Mouse (Mus musculus) adrenal gland, postnatal 4 days (tissue): ENCODE data around the gene Npepl1. TPM values are rescaled to one million over a fixed set of nuclear protein-coding genes. Genes with fewer than 3 reads are reported as not detected.

Experiments used
- DNase-seq, 2 experiments: peaks; one replicate each; pipeline ENCODE4 v3.0.0; 2021 to 2022; ENCODE audit warnings: low spot score in 2 of 2, mixed read lengths in 2 of 2
- long read RNA-seq, 2 experiments: library from polyadenylated mRNA; stranded (forward); transcript quantifications; one replicate each; pipeline ENCODE4 v2.0.0; 2021
- total RNA-seq, 2 experiments: library from RNA; stranded (reverse); gene quantifications; 2 replicates each; pipeline ENCODE4 v1.2.3; 2021

The Npepl1 gene
- total RNA-seq, result 10 to 100 TPM; 88.2 to 90.6 TPM
- long read RNA-seq, experiment 1, transcript Npepl1-201 (12 exons, 2,467 nt), result major isoform, 85 of 174 reads
- long read RNA-seq, experiment 1, partial matches to known transcripts, result 38 of 174 reads
- long read RNA-seq, experiment 1, other reads (novel, unspliced or antisense), result 51 of 174 reads
- long read RNA-seq, experiment 2, transcript Npepl1-201 (12 exons, 2,467 nt), result major isoform, 186 of 315 reads
- long read RNA-seq, experiment 2, partial matches to known transcripts, result 19 of 315 reads
- long read RNA-seq, experiment 2, other reads (novel, unspliced or antisense), result 107 of 315 reads

DNA sequence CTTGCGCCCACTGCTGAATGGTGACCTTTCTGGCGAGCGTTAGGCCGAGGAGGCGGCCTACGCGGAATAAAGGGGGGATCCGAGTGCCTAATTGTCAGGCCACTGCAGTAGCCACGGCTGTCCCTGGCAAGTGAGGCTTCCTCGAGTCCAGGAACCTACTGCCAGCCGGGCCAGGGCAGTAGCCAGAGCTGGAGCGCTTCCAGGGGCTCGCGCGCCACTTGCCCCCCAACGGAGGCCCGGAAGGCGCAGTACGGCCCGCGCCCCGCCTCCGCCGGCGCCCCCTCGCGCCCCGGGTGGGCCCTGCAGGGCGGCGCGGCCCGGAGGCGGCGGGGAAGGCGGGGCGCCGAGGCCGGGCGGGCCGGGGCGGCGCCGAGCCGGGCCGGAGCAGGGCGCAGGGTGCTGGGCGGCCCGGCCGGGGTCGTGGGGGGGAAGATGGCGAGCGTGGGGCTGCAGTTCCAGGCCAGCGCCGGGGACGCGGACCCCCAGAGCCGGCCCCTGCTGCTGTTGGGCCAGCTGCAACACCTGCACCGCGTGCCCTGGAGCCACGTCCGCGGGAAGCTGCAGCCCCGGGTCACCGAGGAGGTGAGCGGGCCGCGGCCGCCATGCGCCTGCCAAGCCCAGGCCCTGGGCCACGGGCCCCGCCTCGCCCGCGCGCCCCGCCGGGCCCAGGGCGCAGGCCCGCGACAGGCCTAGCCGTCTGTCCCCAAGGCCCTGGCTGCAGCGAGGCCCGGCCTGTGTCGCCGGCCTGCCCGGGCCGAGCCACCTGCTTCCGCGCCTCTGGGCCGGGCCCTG is at the start of gene Npepl1:
Gene Npepl1 (plus strand): TSS at position 359 of the 792 bp plus-strand sequence.
- DNase-seq, result peak; percentile 20 to 38

GRCm38 (mm10) chr2:174061219-174061618 is 48.9 kb upstream of the Npepl1 start:
- DNase-seq, result no peak

DNA sequence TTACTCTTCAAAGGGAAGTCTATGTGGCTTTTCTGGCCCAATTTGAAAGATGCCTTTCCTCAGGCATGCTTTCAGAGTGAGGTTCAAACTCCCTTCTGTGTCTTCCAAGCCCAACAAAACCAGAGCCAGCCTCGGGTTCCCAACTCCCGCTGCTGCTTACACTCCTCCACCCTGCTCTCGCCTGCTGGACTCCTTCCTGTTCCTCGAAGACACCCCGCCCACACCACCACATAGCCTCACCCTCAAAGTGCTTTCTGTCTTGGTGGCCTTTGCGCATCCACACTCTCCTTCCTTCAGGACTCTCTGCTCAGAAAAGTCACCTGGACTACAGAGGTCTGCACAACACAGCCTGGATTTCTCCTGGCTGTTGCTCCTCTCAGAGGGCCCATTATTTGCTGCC is 47.1 kb upstream of the Npepl1 start:
- no peak for DNase-seq

DNA sequence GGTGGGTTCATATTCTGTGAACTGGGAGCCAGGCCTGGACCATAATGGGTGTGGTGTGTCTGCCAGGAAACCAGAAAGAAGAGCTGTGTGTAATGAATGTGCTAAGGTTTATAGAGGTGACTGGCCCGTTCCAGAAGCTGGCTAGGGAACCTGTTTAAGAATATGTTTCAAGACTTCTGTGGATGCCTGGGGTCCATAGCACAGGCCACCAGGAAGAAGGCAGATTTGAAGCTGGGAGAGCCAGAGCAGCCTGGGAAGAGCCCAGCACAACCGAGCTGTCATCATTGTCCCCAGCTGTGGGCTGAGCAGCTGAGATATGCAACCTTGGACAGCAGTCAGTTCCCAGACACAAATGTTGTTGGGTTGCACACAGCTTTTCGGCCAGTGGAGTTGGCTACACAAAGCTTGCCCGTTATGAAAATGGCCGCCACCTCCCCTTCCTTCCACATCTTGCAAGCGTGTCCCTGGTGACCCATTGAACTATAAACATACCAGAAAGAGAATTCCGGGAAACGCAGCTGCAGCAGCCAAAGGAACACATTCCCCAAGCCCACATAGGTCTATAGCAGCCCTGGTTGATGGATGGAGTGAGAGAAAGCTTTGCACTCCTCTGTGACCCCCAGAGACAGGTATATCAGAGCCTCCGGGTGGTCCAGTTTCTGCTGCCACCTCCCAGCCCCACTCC is 46.5 kb upstream of the Npepl1 start:
- DNase-seq, result no peak

GRCm38 (mm10) chr2:174067793-174068419 is 42.2 kb upstream of the Npepl1 start:
- no peak for DNase-seq

DNA sequence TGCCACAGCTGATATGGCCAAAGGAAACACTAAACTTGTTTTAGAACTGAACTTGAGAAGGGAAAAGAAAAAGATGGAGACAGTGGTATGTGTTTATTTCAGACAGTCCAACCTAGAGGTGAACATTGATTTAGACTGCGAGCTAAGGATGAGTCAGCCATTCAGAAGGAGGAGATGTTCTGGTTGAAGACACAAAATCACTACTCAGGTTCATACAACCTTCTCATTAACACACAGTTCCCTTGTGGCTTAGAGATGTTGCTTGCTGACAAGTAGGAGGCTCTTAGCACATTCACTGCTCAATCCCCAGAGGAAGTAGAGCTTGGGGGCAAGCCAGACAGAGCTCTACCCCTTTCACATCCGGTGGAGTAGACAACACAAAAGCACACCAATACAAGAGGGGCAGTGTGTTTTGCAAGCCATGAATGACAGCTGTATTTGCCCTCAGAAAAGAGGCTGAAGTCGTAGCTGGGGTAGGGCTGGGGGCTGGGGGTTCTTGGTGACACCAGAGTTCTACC is 40.6 kb upstream of the Npepl1 start:
- DNase-seq, result no peak

GRCm38 (mm10) chr2:174071406-174071805 is 38.7 kb upstream of the Npepl1 start:
- DNase-seq, result no peak

DNA sequence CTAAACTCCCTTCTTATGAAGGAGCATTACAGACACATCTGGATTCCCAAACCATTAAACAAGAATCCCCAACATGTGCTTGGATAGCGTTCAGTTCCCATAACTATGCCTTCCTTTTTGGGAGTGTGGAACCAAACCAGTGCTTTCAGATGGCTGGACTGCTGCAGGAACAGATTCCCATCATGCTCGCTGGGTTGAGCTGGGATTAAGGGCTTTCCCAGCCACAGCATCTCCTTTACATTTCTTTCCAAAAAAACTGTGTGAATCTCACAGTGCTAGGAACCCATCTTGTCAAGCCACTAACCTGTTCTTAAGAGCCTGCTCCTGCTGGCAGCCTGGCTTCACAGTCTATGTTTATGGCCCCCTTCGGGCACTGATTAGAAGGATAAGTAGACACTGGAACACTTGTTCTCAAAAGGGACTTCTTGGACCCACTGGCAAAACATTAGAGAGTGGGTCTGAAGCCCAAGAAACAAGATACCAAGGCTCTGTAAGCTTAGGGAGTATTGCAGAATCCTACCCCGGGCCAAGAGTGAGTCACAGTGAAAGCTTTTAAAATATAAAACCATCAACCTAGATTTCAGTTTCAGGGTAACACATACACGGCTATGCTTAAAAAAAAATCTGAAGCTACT is 36.9 kb upstream of the Npepl1 start:
- DNase-seq, result no peak

DNA sequence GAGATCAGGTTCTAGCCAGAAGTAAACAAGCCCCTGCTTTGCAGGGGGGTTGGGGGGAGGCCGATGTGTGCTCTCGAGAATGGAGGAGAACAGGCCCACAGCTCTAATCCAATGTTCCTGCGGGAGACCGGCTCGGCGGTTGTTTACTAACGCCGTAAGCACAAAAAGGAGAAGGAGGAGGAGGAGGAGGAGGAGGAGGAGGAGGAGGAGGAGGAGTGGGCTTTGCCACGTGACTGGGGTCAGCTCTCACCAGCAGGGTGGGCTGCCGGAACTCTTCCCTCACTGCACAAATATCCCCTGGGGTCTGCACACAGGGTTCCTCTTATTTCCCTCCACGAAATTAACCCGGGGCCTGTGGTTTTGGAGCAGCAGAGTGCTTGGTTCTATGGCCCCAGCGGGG is 35.5 kb upstream of the Npepl1 start:
- DNase-seq, result no peak

DNA sequence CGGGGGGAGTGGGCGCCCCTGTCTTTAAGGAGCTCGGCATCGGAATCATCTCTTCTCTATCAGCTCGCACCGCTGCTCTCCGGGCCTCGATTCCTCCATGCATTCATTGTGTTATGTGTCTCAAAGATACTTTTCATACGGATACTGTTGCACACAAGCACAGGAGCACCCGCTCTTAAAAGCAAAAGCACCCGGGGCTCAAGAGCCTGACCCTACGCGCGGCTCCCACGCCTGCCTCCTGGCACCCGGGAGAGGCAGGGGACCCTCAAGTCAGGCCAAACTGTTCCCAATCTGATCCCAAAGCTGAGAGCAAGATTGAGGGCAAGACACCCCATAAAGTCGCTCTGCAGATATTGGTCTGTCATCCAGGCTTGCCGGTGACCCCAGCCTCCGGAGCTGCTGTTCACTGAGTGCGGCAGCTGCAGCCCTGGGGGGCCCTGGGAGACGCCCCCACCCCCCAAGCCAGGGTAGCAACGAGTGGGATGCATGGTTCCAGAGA is 35.0 kb upstream of the Npepl1 start:
- no peak for DNase-seq

DNA sequence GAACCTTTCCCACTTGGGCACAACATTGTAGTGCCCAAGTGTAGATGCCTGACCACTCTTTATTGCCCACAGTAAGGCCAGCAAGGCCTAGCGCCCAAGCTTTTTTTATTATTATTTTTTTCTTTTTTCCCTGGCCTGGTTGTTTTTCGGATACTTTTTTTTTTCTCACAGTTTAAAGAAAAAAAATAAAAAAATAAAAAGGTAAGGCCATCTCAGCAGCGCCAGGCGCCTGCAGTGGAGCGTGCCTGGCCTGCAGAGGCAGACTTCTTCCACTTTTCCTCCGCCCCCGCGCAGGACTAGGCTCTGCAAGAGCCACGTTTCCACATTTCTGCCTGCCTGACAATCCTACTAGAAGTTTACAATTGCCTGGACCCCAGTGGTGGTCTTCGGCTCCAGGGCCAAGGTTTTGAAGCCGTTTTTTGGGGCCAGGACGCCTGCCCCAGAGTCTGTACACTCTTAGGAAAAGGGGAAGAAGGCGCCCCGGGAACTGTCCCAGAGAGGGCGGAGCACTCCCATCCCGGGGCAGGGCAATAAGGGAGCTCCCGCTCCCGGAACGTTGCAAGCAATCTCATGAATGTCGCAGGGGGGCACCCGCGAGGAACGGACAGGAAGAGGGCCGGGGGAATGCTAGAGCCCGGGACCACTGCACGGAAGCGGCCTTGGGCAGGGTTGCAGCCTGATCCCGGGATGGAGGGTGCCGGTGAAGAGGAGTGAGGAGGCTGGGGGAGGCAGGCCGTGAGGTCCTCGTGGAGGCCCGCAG is 34.3 kb upstream of the Npepl1 start, which contains the start of gene Stx16:
Gene Stx16 (plus strand): TSS at position 636 of the 760 bp plus-strand sequence.
- peak; percentile 87 to 92 for DNase-seq

DNA sequence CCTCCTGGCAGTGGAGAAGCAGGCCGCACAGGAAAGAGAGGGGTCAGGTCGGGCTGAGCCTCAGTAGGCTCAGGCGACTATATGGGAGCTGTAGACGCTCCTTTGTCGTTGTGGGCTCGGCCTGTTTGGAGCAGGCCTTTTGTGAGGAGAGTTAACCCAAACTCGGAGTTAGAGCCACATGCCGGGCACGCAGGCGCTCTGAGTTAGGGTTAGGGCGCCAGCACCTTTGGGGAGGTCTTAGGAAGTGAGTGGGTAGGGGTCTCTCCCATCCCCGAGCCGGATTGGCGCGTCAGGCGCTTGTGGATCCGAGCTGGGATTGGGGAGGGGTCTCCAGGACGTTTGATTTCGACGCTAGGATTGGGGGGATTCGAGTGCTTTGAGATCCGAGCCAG is 33.7 kb upstream of the Npepl1 start:
- no peak for DNase-seq

GRCm38 (mm10) chr2:174077004-174077695 is 33.0 kb upstream of the Npepl1 start:
- no peak for DNase-seq

DNA sequence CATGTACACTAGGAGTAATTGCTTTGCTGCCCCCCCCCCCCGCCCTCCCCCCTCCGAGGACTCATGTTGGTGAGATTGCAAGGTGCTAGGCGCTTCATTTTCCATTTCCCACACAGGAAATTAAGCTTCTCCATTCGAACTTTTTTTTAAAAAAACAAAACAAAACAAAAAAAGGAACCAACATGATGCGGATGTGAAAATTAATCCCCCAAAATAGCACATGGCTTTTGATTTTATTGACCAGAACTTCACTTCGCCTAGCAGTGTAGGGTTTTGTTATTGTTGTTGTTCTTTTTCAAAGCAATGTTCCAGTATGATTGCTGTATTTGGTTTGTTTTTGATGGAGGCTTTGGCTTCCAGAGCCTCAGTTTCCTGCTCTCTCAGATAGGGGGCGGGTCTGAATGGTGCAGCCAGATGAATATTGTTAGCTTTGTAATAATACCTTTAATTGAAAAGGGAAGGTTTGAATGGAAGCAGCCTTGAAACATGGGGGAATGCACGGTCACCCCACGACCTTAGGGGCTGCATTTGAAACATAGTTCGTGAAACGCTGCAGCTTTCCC is 32.3 kb upstream of the Npepl1 start:
- no peak for DNase-seq

DNA sequence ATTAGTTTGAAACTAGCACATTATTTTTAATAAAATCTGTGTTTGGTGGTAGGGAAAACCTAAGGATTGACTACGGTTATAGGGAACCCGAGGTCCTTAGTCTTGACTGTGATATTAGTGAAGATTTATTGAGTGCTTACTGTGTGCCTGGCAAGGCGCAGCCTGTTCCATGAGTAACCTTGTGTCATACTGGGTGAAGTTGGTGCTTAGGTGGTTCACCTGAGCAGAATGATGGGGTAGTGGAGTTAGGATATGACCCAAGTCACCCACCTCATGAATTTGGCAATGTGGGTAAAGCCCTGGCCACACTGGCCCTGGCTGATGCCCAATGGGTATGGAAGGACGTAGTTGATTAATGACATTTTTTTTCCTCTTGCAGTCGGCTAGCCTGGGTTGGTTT is 28.3 kb upstream of the Npepl1 start:
- DNase-seq, result no peak

GRCm38 (mm10) chr2:174082380-174082918 is 27.7 kb upstream of the Npepl1 start:
- no peak for DNase-seq

GRCm38 (mm10) chr2:174095086-174095485 is 15.1 kb upstream of the Npepl1 start:
- DNase-seq, result no peak

- no peak for DNase-seq
Observed at GRCm38 (mm10) chr2:174102399-174102798, 7.8 kb upstream of the Npepl1 start.

DNA sequence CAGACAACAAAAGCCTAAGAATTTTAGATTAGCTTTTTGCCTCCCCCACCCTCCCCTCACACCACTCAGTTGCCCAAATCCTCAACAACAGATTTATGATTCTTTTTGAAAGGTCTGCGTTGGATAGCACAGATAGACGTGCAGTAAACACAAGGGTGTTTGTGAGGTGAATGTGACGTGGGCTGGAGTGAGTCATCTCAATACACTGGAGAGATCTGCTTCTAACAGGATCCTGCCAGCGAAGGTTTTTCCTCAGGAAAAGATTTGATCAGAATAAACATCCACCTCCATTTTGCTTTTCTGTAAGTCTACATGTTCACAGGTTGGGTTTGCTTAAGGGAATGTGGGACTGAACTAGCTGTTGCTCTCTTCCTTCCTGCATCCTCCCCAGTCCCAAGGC is 6.6 kb upstream of the Npepl1 start:
- no peak for DNase-seq
